Mouse (Mus musculus) CH12.LX (cell line): ENCODE results near the gene Hfe2. TPM values are rescaled to one million over a fixed set of nuclear protein-coding genes. Genes with fewer than 3 reads are reported as not detected.
"Not testable (repeated sequence)": the region's sequence is repeated elsewhere in the genome, so short reads cannot be mapped to it uniquely, and the experiment has no call there.

ENCODE experiments used
- DNase-seq: peaks from one replicate; pipeline ENCODE4 v3.0.0-alpha.2; 2013; ENCODE audit errors: extremely low read depth
- H3K27ac ChIP-seq: 2 replicates; pipeline ENCODE4 v1.5.1; 2012; ENCODE audit warnings: low read depth, mild to moderate bottlenecking, control low read depth, moderate library complexity; ENCODE audit not compliant: insufficient read depth
- H3K27me3 ChIP-seq: replicated peaks from 2 replicates; pipeline ENCODE3; 2012; ENCODE audit warnings: inconsistent platforms
- H3K36me3 ChIP-seq, 2 experiments: replicated peaks in 1 of 2; 2 replicates each; pipeline versions ENCODE3 to v1.6.1; 2012; ENCODE audit warnings: inconsistent platforms in 1 of 2, low read length in 1 of 2, mild to moderate bottlenecking in 1 of 2, mixed read lengths in 1 of 2, moderate library complexity in 1 of 2; ENCODE audit not compliant: control insufficient read depth in 1 of 2, insufficient read depth in 1 of 2
- H3K4me1 ChIP-seq, 2 experiments: 2 replicates each; pipeline ENCODE4 v1.6.1; 2012; ENCODE audit warnings: inconsistent platforms in 1 of 2, moderate library complexity in 1 of 2; ENCODE audit not compliant: insufficient read depth in 2 of 2, control insufficient read depth in 1 of 2
- H3K4me2 ChIP-seq: 2 replicates; pipeline ENCODE4 v1.6.1; 2012; ENCODE audit warnings: low read depth, mild to moderate bottlenecking, control low read depth; ENCODE audit not compliant: poor library complexity, insufficient read depth, severe bottlenecking
- H3K4me3 ChIP-seq, 3 experiments: fragments of 150-350 bp in 1 of 3; sonication (generic) in 1 of 3; replicated peaks in 1 of 3; 2 replicates each; pipeline versions ENCODE3 to v1.5.1; 2011 to 2012; ENCODE audit warnings: low read depth in 2 of 3, low read length in 2 of 3, mild to moderate bottlenecking in 2 of 3, moderate library complexity in 2 of 3, control low read depth in 1 of 3, improper control_type of control experiment in 1 of 3, inconsistent platforms in 1 of 3, mixed read lengths in 1 of 3; ENCODE audit not compliant: poor library complexity in 1 of 3
- H3K79me2 ChIP-seq: replicated peaks from 2 replicates; pipeline ENCODE4 v1.6.1; 2012; ENCODE audit warnings: mild to moderate bottlenecking, moderate library complexity; ENCODE audit not compliant: control insufficient read depth, poor library complexity, insufficient read depth, severe bottlenecking; ENCODE audit errors: extremely low read depth
- H3K9ac ChIP-seq: 2 replicates; pipeline ENCODE4 v1.6.1; 2012; ENCODE audit warnings: low read depth, mild to moderate bottlenecking, control low read depth, moderate library complexity; ENCODE audit not compliant: insufficient read depth
- H3K9me3 ChIP-seq: replicated peaks from 2 replicates; pipeline ENCODE3; 2012; ENCODE audit warnings: low read length, inconsistent platforms, mixed read lengths
- CHD1 ChIP-seq: IDR thresholded peaks from 2 replicates; pipeline ENCODE4 v1.6.1; 2012; ENCODE audit warnings: low read depth, low read length, improper control_type of control experiment, inconsistent platforms
- CHD2 ChIP-seq: IDR thresholded peaks from 2 replicates; pipeline ENCODE4 v1.6.1; 2011; ENCODE audit warnings: low read length, improper control_type of control experiment
- CTCF ChIP-seq, 2 experiments: IDR thresholded peaks in 1 of 2; conservative IDR thresholded peaks in 1 of 2; 2 replicates each; pipeline ENCODE4 v1.5.1; 2011 to 2012; ENCODE audit warnings: low read depth in 2 of 2, low read length in 2 of 2, improper control_type of control experiment in 1 of 2, inconsistent platforms in 1 of 2, mild to moderate bottlenecking in 1 of 2, moderate library complexity in 1 of 2
- E2F4 ChIP-seq: IDR thresholded peaks from 2 replicates; pipeline ENCODE4 v1.6.1; 2011; ENCODE audit warnings: low read depth, low read length, improper control_type of control experiment; ENCODE audit not compliant: insufficient replicate concordance
- EP300 ChIP-seq: IDR thresholded peaks from 2 replicates; pipeline ENCODE4 v1.6.1; 2011; ENCODE audit warnings: low read length, improper control_type of control experiment
- IRF4 ChIP-seq: IDR thresholded peaks from 2 replicates; pipeline ENCODE4 v1.6.1; 2014; ENCODE audit warnings: low read depth, mild to moderate bottlenecking, inconsistent platforms, low read length, improper control_type of control experiment
- JUN ChIP-seq: IDR thresholded peaks from 2 replicates; pipeline ENCODE4 v1.6.1; 2011; ENCODE audit warnings: low read depth, mild to moderate bottlenecking, low read length, improper control_type of control experiment, moderate library complexity; ENCODE audit not compliant: insufficient read depth
- MAFK ChIP-seq: IDR thresholded peaks from 2 replicates; pipeline ENCODE4 v1.6.1; 2011; ENCODE audit warnings: low read length, improper control_type of control experiment; ENCODE audit not compliant: insufficient replicate concordance
- MAZ ChIP-seq: IDR thresholded peaks from 2 replicates; pipeline ENCODE4 v1.6.1; 2012; ENCODE audit warnings: low read depth, mild to moderate bottlenecking, inconsistent platforms, low read length, improper control_type of control experiment, moderate library complexity
- MYC ChIP-seq: IDR thresholded peaks from 2 replicates; pipeline ENCODE4 v1.6.1; 2011; ENCODE audit warnings: low read depth, mild to moderate bottlenecking, improper control_type of control experiment, low read length
- NRF1 ChIP-seq: IDR thresholded peaks from 2 replicates; pipeline ENCODE4 v1.6.1; 2014; ENCODE audit warnings: low read depth, mild to moderate bottlenecking, inconsistent platforms, low read length, improper control_type of control experiment, moderate library complexity
- PAX5 ChIP-seq: IDR thresholded peaks from 2 replicates; pipeline ENCODE4 v1.6.1; 2012; ENCODE audit warnings: low read length, inconsistent platforms, mixed read lengths
- POLR2AphosphoS2 ChIP-seq: IDR thresholded peaks from 2 replicates; pipeline ENCODE4 v1.6.1; 2011; ENCODE audit warnings: low read depth, low read length, improper control_type of control experiment
- RAD21 ChIP-seq: IDR thresholded peaks from 2 replicates; pipeline ENCODE4 v1.6.1; 2011; ENCODE audit warnings: low read depth, mild to moderate bottlenecking, low read length, improper control_type of control experiment, moderate library complexity
- RCOR1 ChIP-seq: conservative IDR thresholded peaks from 2 replicates; pipeline ENCODE4 v1.6.1; 2012; ENCODE audit warnings: low read depth, mild to moderate bottlenecking, inconsistent platforms, low read length, improper control_type of control experiment
- SIN3A ChIP-seq: IDR thresholded peaks from 2 replicates; pipeline ENCODE4 v1.6.1; 2012; ENCODE audit warnings: low read length, improper control_type of control experiment, inconsistent platforms
- SMC3 ChIP-seq: IDR thresholded peaks from 2 replicates; pipeline ENCODE4 v1.6.1; 2011; ENCODE audit warnings: low read depth, low read length, improper control_type of control experiment
- TBP ChIP-seq: conservative IDR thresholded peaks from 2 replicates; pipeline ENCODE4 v1.6.1; 2011; ENCODE audit warnings: low read depth, low read length, improper control_type of control experiment
- TCF12 ChIP-seq: IDR thresholded peaks from 2 replicates; pipeline ENCODE4 v1.6.1; 2014; ENCODE audit warnings: low read depth, mild to moderate bottlenecking, inconsistent platforms, low read length, improper control_type of control experiment
- UBTF ChIP-seq: IDR thresholded peaks from 2 replicates; pipeline ENCODE4 v1.6.1; 2012; ENCODE audit warnings: low read depth, mild to moderate bottlenecking, inconsistent platforms, low read length, improper control_type of control experiment, moderate library complexity
- ZMIZ1 ChIP-seq: IDR thresholded peaks from 2 replicates; pipeline ENCODE4 v1.6.1; 2012; ENCODE audit warnings: low read depth, mild to moderate bottlenecking, inconsistent platforms, low read length, improper control_type of control experiment
- ZNF384 ChIP-seq: IDR thresholded peaks from 2 replicates; pipeline ENCODE4 v1.6.1; 2012; ENCODE audit warnings: low read depth, low read length, improper control_type of control experiment, inconsistent platforms
- dilution Hi-C: fragments of 300-500 bp; cut with MboI; formaldehyde crosslinking; loops from 2 replicates; pipeline ENCODE4 v1.14.3; 2020; ENCODE audit warnings: low sequenced_read_pairs; ENCODE audit not compliant: extremely low pct_unique_long_range_greater_than_20kb, extremely low pct_ligation_motif_present
- in situ Hi-C: fragments of 300-500 bp; cut with MboI; formaldehyde crosslinking; loops from 3 replicates; pipeline ENCODE4 v1.14.3; 2019; ENCODE audit warnings: low sequenced_read_pairs, low pct_ligation_motif_present, low pct_unique_long_range_greater_than_20kb, mixed read lengths
- polyA plus RNA-seq: library from polyadenylated mRNA; unstranded; fragments of >175 nt; gene quantifications from 2 replicates; pipeline ENCODE4 v1.2.1, GENCODE M21; 2012; ENCODE audit warnings: low read depth; ENCODE audit not compliant: insufficient read length
- total RNA-seq, 2 experiments: library from RNA; depleted of rRNA; stranded (reverse); fragments of 300-350 nt in 1 of 2; fragments of >200 nt in 1 of 2; gene quantifications; 2 replicates each; pipeline ENCODE4 v1.2.3; 2012 to 2014

Gene Hfe2
- total and polyA plus RNA-seq, 3 experiments, result not detected

DNA sequence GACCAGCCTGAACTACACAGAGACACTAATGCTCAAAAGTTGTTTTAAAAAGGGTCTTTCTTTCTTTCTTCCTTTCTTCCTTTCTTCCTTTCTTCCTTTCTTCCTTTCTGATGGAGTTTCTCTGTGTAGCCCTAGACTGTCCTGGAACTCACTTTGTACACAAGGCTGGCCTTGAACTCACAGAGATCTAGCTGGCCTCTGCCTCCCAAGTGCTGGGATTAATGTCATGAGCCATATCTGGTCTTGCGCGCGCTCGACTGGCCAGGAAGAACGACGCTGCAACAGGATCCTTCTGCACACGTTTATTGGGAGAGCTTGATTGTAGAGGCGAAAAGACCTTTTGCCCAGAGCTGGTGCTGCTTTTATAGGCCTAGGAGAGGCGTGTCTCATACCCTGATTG is 17.0 kb upstream of the Hfe2 start:
- H3K4me2 ChIP-seq, dilution Hi-C loops, H3K4me1 ChIP-seq, H3K27ac ChIP-seq, H3K27me3 ChIP-seq, DNase-seq, H3K36me3 ChIP-seq, H3K9me3 ChIP-seq, H3K4me3 ChIP-seq, H3K9ac ChIP-seq, H3K79me2 ChIP-seq: not testable (repeated sequence)
- in situ Hi-C loops, result loop anchor here (10.0 kb wide), 1 partner anchor 183 kb away; no protein-coding TSS in a partner anchor

- peaks cover 10% of the 10 kb centered on the region for H3K27me3 ChIP-seq
- peaks cover 0 to 2% of the 10 kb centered on the region in 2 experiments; a peak in 1 of 4 replicates for H3K4me1 ChIP-seq
- no peak for DNase-seq
- H3K9me3 ChIP-seq, result peaks cover 5% of the 10 kb centered on the region
- in situ Hi-C loops, result no loop called here
- H3K36me3 ChIP-seq, result no peaks in the 10 kb centered on the region
- H3K79me2 ChIP-seq, result no peaks in the 10 kb centered on the region
- no peak overlapping the region for H3K27ac ChIP-seq
- dilution Hi-C loops, result no loop called here
- no peak overlapping the region for H3K9ac ChIP-seq
- H3K4me3 ChIP-seq, result no peak overlapping the region
- TF ChIP-seq CTCF (conservative IDR thresholded peaks at IDR 0.05 in 1 of 2, IDR thresholded peaks at IDR 0.05 in 1 of 2; ENCODE audit: low read depth in 2 of 2, low read length in 2 of 2) (no peak), UBTF (no peak), RAD21 (no peak), CHD1 (no peak), TBP (no peak)
- H3K4me2 ChIP-seq, result no peak overlapping the region
Measured at GRCm38 (mm10) chr3:96520171-96520570, 4.8 kb upstream of the Hfe2 start.

DNA sequence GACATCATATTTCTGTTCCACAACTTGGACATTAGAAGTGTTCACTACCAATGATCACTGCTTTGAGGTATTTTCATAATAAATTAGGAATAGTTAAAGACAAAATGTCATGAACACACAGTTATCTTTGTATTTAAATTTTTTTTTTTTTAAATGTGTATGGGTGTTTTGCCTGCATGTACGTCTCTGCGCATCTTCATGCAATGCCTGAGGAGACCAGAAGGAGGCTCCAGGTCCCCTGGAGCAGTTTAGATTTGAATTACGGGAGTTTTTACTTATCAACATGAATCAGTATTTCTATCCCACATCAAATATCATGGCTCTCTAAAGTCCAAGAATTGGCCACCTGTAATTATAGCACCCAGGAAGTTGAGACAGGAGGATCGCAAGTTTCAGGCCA is 2.8 kb upstream of the Hfe2 start:
- dilution Hi-C loops (no loop called here), in situ Hi-C loops (no loop called here)
- Histone ChIP-seq H3K27ac (no peak overlapping the region), H3K4me2 (peak overlapping the region; percentile 57; the same call in 1 of the 2 replicates), H3K9me3 (peaks cover 9% of the 10 kb centered on the region), H3K4me3 (no peak overlapping the region), H3K36me3 (no peaks in the 10 kb centered on the region), H3K27me3 (peaks cover 21% of the 10 kb centered on the region), H3K9ac (no peak overlapping the region), H3K79me2 (no peaks in the 10 kb centered on the region), H3K4me1 (no peaks in the 10 kb centered on the region)
- TF ChIP-seq RAD21 (peak; percentile 46), MYC (no peak), EP300 (no peak), MAFK (no peak), ZNF384 (peak; percentile 54), POLR2AphosphoS2 (no peak), ZMIZ1 (no peak), UBTF (no peak), JUN (no peak), MAZ (no peak), TCF12 (no peak), TBP (no peak), CTCF (conservative IDR thresholded peaks at IDR 0.05 in 1 of 2, IDR thresholded peaks at IDR 0.05 in 1 of 2; ENCODE audit: low read depth in 2 of 2, low read length in 2 of 2) (peak; percentile 46 to 75; a peak in 3 of 4 replicates), IRF4 (no peak), RCOR1 (no peak), CHD2 (no peak), PAX5 (no peak), NRF1 (no peak), CHD1 (no peak), SIN3A (no peak), E2F4 (no peak), SMC3 (peak; percentile 77)
- DNase-seq, result peak; percentile 35
